Mouse (Mus musculus): ENCODE measurements around the gene Fth1. TPM values are rescaled to one million over a fixed set of nuclear protein-coding genes. Genes with fewer than 3 reads are reported as not detected.
"Not testable (repeated sequence)": the region's sequence is repeated elsewhere in the genome, so short reads cannot be mapped to it uniquely, and the experiment has no call there.

The Fth1 gene
- total and polyA plus RNA-seq, 3 experiments = 303 to 2,849 (median 317) TPM

GRCm38 (mm10) chr19:9968081-9968787 lies 12.2 kb upstream of the Fth1 start:
- dilution Hi-C loops (cut with MboI; ENCODE audit: extremely low pct_ligation_motif_present, extremely low pct_unique_long_range_greater_than_20kb, low sequenced_read_pairs) = no loop called here
- Histone ChIP-seq H3K9ac (ENCODE audit: insufficient read depth, low read depth) (no peak overlapping the region), H3K9me3 (replicated peaks; ENCODE audit: low read length) (no peaks in the 10 kb centered on the region), H3K4me2 (ENCODE audit: insufficient read depth, low read depth, poor library complexity, severe bottlenecking) (no peak overlapping the region), H3K27me3 (replicated peaks) (no peaks in the 10 kb centered on the region), H3K4me3 (replicated peaks in 1 of 3; ENCODE audit: low read depth in 2 of 3, low read length in 2 of 3, poor library complexity in 1 of 3) (no peak overlapping the region), H3K4me1 (ENCODE audit: control insufficient read depth in 1 of 2, insufficient read depth in 2 of 2) (peaks cover 0 to 16% of the 10 kb centered on the region in 2 experiments; a peak in 2 of 4 replicates), H3K27ac (ENCODE audit: insufficient read depth, low read depth) (no peak overlapping the region), H3K79me2 (replicated peaks; ENCODE audit: control insufficient read depth, extremely low read depth, insufficient read depth, poor library complexity, severe bottlenecking) (no peaks in the 10 kb centered on the region), H3K36me3 (replicated peaks in 1 of 2; ENCODE audit: control insufficient read depth in 1 of 2, insufficient read depth in 1 of 2, low read length in 1 of 2) (no peaks in the 10 kb centered on the region)
- in situ Hi-C loops (cut with MboI; ENCODE audit: low pct_ligation_motif_present, low pct_unique_long_range_greater_than_20kb, low sequenced_read_pairs) = no loop called here
- TF ChIP-seq MAFK (IDR thresholded peaks at IDR 0.05; ENCODE audit: insufficient replicate concordance, low read length) = 0 out of 2 replicates have a peak, but pooled peaks have one; percentile 26
- TF ChIP-seq CHD2 (IDR thresholded peaks at IDR 0.05; ENCODE audit: low read length) = no peak
- no peak for TF ChIP-seq CHD1 (IDR thresholded peaks at IDR 0.05; ENCODE audit: low read depth, low read length)
- no peak for DNase-seq (ENCODE audit: extremely low read depth)

- DNase-seq (ENCODE audit: extremely low read depth) = peak; percentile 42
- H3K27me3 ChIP-seq (replicated peaks); dilution Hi-C loops (cut with MboI; ENCODE audit: extremely low pct_ligation_motif_present, extremely low pct_unique_long_range_greater_than_20kb, low sequenced_read_pairs); H3K27ac ChIP-seq (ENCODE audit: insufficient read depth, low read depth); H3K4me2 ChIP-seq (ENCODE audit: insufficient read depth, low read depth, poor library complexity, severe bottlenecking); H3K36me3 ChIP-seq (replicated peaks in 1 of 2; ENCODE audit: control insufficient read depth in 1 of 2, insufficient read depth in 1 of 2, low read length in 1 of 2); H3K9me3 ChIP-seq (replicated peaks; ENCODE audit: low read length); H3K9ac ChIP-seq (ENCODE audit: insufficient read depth, low read depth); H3K79me2 ChIP-seq (replicated peaks; ENCODE audit: control insufficient read depth, extremely low read depth, insufficient read depth, poor library complexity, severe bottlenecking); in situ Hi-C loops (cut with MboI; ENCODE audit: low pct_ligation_motif_present, low pct_unique_long_range_greater_than_20kb, low sequenced_read_pairs): not testable (repeated sequence)
- peak; percentile 47; the same call in 1 of the 2 replicates for TF ChIP-seq ELF1 (IDR thresholded peaks at IDR 0.05; ENCODE audit: low read depth, low read length)
- Histone ChIP-seq H3K4me1 (ENCODE audit: control insufficient read depth in 1 of 2, insufficient read depth in 2 of 2) (peaks cover 25 to 57% of the 10 kb centered on the region in 2 experiments), H3K4me3 (replicated peaks in 1 of 3; ENCODE audit: low read depth in 2 of 3, low read length in 2 of 3, poor library complexity in 1 of 3) (peak overlapping the region in 1 of 3 experiments; percentile 17)
Measured at GRCm38 (mm10) chr19:9974853-9975252, 5.5 kb upstream of the Fth1 start.

DNA sequence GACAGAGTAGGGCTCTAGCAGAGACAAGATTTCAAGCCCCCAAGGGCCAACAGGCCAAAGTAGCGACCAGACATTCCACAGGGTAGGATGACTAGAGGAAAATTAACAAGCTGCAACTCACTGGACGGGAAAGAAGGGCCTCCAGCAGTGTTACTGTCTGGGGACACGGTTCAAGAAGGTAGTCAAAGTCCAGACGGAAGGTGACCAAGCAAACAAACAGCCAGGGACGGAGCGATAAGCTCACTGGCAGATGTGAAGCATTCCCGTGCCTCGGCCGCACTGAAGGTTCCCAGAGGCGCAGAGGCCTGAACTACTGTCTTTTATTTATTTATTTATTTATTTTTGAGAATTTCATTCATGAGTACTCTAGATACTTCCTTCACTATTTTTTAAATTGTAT lies 3.3 kb upstream of the Fth1 start:
- peaks cover 28 to 62% of the 10 kb centered on the region in 2 experiments for H3K4me1 ChIP-seq (ENCODE audit: control insufficient read depth in 1 of 2, insufficient read depth in 2 of 2)
- dilution Hi-C loops (cut with MboI; ENCODE audit: extremely low pct_ligation_motif_present, extremely low pct_unique_long_range_greater_than_20kb, low sequenced_read_pairs) (no loop called here), in situ Hi-C loops (cut with MboI; ENCODE audit: low pct_ligation_motif_present, low pct_unique_long_range_greater_than_20kb, low sequenced_read_pairs) (no loop called here)
- no peak overlapping the region for H3K27ac ChIP-seq (ENCODE audit: insufficient read depth, low read depth)
- H3K4me2 ChIP-seq (ENCODE audit: insufficient read depth, low read depth, poor library complexity, severe bottlenecking) = no peak overlapping the region
- no peaks in the 10 kb centered on the region for H3K9me3 ChIP-seq (replicated peaks; ENCODE audit: low read length)
- no peaks in the 10 kb centered on the region for H3K79me2 ChIP-seq (replicated peaks; ENCODE audit: control insufficient read depth, extremely low read depth, insufficient read depth, poor library complexity, severe bottlenecking)
- no peak overlapping the region for H3K9ac ChIP-seq (ENCODE audit: insufficient read depth, low read depth)
- no peaks in the 10 kb centered on the region for H3K27me3 ChIP-seq (replicated peaks)
- TF ChIP-seq E2F4 (IDR thresholded peaks at IDR 0.05; ENCODE audit: insufficient replicate concordance, low read depth, low read length) (no peak), IRF4 (IDR thresholded peaks at IDR 0.05; ENCODE audit: low read depth, low read length) (no peak), USF1 (IDR thresholded peaks at IDR 0.05; ENCODE audit: low read depth, low read length) (no peak), JUN (IDR thresholded peaks at IDR 0.05; ENCODE audit: insufficient read depth, low read depth, low read length) (no peak), CHD2 (IDR thresholded peaks at IDR 0.05; ENCODE audit: low read length) (no peak), SIN3A (IDR thresholded peaks at IDR 0.05; ENCODE audit: low read length) (no peak), UBTF (IDR thresholded peaks at IDR 0.05; ENCODE audit: low read depth, low read length) (no peak), MAFK (IDR thresholded peaks at IDR 0.05; ENCODE audit: insufficient replicate concordance, low read length) (no peak), ZNF384 (IDR thresholded peaks at IDR 0.05; ENCODE audit: low read depth, low read length) (no peak), TBP (conservative IDR thresholded peaks at IDR 0.05; ENCODE audit: low read depth, low read length) (no peak), SMC3 (IDR thresholded peaks at IDR 0.05; ENCODE audit: low read depth, low read length) (no peak), HCFC1 (IDR thresholded peaks at IDR 0.05; ENCODE audit: low read depth, low read length) (no peak)
- H3K36me3 ChIP-seq (replicated peaks in 1 of 2; ENCODE audit: control insufficient read depth in 1 of 2, insufficient read depth in 1 of 2, low read length in 1 of 2) = no peaks in the 10 kb centered on the region
- DNase-seq (ENCODE audit: extremely low read depth) = no peak
- H3K4me3 ChIP-seq (replicated peaks in 1 of 3; ENCODE audit: low read depth in 2 of 3, low read length in 2 of 3, poor library complexity in 1 of 3) = no peak overlapping the region

Data from CH12.LX (cell line).